Mouse (Mus musculus) midbrain, embryonic 13.5 days (tissue): ENCODE data around the gene Pou2f1. TPM values are rescaled to one million over a fixed set of nuclear protein-coding genes. Genes with fewer than 3 reads are reported as not detected.
A peak's percentile ranks its signal among the peaks of the same experiment; 100 is the strongest.

Experiments used
- ATAC-seq: fragments of 200-750 bp; cut with Nextera tagmentation; 2 replicates; pipeline ENCODE4 v1.8.0; 2017; ENCODE audit warnings: mild to moderate bottlenecking, moderate TSS enrichment, moderate library complexity
- H3K27ac ChIP-seq: fragments of 300-500 bp; sonication (generic); 2 replicates; pipeline ENCODE4 v1.5.1; 2015; ENCODE audit warnings: inconsistent platforms, mild to moderate bottlenecking, moderate library complexity
- H3K27me3 ChIP-seq: fragments of 300-500 bp; sonication (generic); 2 replicates; pipeline ENCODE4 v1.6.1; 2015; ENCODE audit warnings: mild to moderate bottlenecking, inconsistent platforms
- H3K36me3 ChIP-seq: fragments of 300-500 bp; sonication (generic); 2 replicates; pipeline ENCODE4 v1.6.1; 2015; ENCODE audit warnings: mild to moderate bottlenecking, inconsistent platforms
- H3K4me1 ChIP-seq: fragments of 300-500 bp; sonication (generic); replicated peaks from 2 replicates; pipeline ENCODE4 v1.6.1; 2015; ENCODE audit warnings: inconsistent platforms
- H3K4me2 ChIP-seq: fragments of 300-500 bp; sonication (generic); replicated peaks from 2 replicates; pipeline ENCODE4 v1.6.1; 2015; ENCODE audit warnings: moderate library complexity, mild to moderate bottlenecking, inconsistent platforms
- H3K4me3 ChIP-seq: fragments of 300-500 bp; sonication (generic); replicated peaks from 2 replicates; pipeline ENCODE4 v1.5.1; 2015; ENCODE audit warnings: mild to moderate bottlenecking, inconsistent platforms
- H3K9ac ChIP-seq: fragments of 300-500 bp; sonication (generic); replicated peaks from 2 replicates; pipeline ENCODE4 v1.6.1; 2015; ENCODE audit warnings: mild to moderate bottlenecking, inconsistent platforms
- H3K9me3 ChIP-seq: fragments of 300-500 bp; sonication (generic); 2 replicates; pipeline ENCODE4 v1.6.1; 2016; ENCODE audit warnings: mild to moderate bottlenecking, inconsistent platforms
- WGBS: fragments of 180-500 bp; shearing (Covaris S2); methylation state at CpG from one replicate; pipeline ENCODE4 v1.1.7; 2015; 5-methylcytosine and 5-hydroxymethylcytosine counted together
- polyA plus RNA-seq: library from polyadenylated mRNA; unstranded; fragments of >200 nt; fragmentation: Nextera tagmentation; extraction: Ambion mirVana; gene quantifications from 2 replicates; pipeline ENCODE4 v1.2.1, GENCODE M21; 2015

Pou2f1 gene
- polyA plus RNA-seq, 1 experiment from 2014 or later, result 27.7 TPM

DNA sequence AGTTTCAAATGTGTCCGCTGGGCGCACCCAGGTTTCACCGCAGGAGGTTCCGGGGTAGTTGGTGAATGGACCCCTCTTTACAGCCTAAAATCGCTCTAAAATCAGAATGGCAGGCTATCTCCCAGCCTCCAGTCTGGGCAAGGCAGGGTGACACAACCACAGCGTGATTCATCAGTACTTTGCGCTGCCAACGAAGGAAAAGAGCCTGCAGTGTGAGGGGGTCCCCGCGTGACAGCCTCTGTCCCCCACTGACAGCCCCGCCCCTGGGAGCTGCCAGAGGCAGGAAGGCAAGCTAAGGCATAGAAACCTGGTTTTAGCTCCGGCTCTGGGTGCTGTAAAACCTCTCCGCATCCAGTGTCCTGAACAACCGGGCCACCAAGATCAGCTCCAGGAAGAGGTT, 157.1 kb downstream of the Pou2f1 start:
- no peaks in the 10 kb centered on the region for H3K9me3 ChIP-seq
- ATAC-seq, result peak; percentile 31; the same call in 1 of the 2 replicates

DNA sequence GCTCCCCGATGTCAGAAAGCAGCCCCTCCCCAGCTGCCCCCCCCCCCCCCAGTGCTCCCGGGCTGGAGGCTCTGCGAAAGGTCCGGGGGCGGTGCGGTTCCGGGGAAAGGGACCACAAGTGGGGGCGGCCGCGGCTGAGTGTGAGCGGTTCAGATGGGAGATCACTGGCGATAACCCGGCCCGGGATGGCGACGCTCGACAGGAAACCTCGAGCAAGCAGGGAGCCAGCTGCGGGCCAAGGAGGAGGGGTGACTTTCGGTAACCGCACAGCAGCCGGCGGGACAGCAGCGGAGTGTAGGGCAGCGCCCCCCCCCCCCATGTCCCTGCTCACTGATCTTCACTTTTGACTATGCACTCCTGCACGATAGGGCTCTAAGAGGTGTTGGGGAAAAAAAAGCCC, 157.5 kb downstream of the Pou2f1 start:
- ATAC-seq, result peak; percentile 51
- Histone ChIP-seq H3K4me1 (peaks cover 26% of the 10 kb centered on the region), H3K4me2 (peak overlapping the region; percentile 95), H3K27ac (no peak overlapping the region), H3K9ac (peak overlapping the region; percentile 67), H3K4me3 (peak overlapping the region; percentile 46), H3K9me3 (no peaks in the 10 kb centered on the region), H3K36me3 (no peaks in the 10 kb centered on the region), H3K27me3 (peaks cover 68% of the 10 kb centered on the region)
- WGBS, result 0% methylated on average over 26 of the region's 26 CpGs

More for the DNA sequence above, 157.1 kb downstream of the Pou2f1 start:
- Histone ChIP-seq H3K4me2 (peak overlapping the region; percentile 95), H3K36me3 (no peaks in the 10 kb centered on the region), H3K9ac (peak overlapping the region; percentile 67), H3K4me1 (peaks cover 26% of the 10 kb centered on the region), H3K4me3 (peak overlapping the region; percentile 46), H3K27me3 (peaks cover 68% of the 10 kb centered on the region), H3K27ac (no peak overlapping the region)
- 11% methylated on average over 14 of the region's 14 CpGs for WGBS

DNA sequence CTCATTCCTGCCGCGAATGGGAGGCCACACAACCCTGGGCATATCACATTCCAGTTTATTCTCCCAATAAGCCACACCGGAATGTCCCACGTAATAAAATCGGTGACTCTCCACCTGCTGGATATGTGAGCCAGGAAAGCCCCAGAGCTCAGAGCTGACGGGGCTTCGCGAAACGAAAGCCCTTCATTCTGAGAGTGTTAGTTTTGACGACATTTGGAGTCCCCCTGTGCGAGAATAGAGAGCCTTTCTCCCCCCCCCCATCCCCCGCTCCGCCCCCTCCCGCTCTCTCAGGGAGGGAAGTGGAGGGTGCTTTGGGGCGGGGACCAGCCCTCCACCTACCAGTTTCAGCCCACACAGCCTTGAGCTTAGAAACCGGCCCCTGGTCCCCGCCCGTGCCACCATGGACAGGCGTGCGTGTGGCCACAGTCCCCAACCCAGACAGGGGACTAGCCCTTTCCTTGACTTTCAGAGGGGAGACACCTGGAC, 158.0 kb downstream of the Pou2f1 start:
- Histone ChIP-seq H3K9ac (peak overlapping the region; percentile 67), H3K4me2 (peak overlapping the region; percentile 95), H3K27me3 (peaks cover 68% of the 10 kb centered on the region), H3K4me3 (peak overlapping the region; percentile 46), H3K27ac (no peak overlapping the region), H3K9me3 (no peaks in the 10 kb centered on the region), H3K4me1 (peaks cover 26% of the 10 kb centered on the region), H3K36me3 (no peaks in the 10 kb centered on the region)
- peak; percentile 68 for ATAC-seq
- WGBS, result 2% methylated on average over 20 of the region's 20 CpGs

DNA sequence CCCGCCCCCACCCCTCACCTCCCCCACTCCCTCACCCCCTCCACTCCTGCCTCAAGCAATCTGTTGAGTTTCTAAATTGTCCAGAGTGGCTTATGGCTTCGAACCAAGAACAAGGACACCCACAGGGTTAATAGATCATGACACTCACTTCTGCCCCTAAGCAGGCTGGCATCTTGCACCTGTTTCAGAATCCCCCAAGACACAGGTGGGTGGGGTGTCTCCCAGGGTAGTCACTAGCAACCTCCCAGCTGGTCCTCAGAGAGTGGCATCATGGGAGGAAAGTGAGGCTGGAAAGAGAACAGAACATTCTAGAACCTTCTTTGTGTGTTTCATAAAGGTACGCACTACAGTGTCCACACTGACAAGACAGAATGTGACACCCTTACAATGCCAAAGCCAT, 158.9 kb downstream of the Pou2f1 start:
- Histone ChIP-seq H3K36me3 (no peaks in the 10 kb centered on the region), H3K4me2 (no peak overlapping the region), H3K27me3 (peaks cover 65% of the 10 kb centered on the region), H3K9ac (no peak overlapping the region), H3K4me3 (no peak overlapping the region), H3K27ac (no peak overlapping the region), H3K9me3 (no peaks in the 10 kb centered on the region), H3K4me1 (peaks cover 26% of the 10 kb centered on the region)
- 79% methylated on average over 3 of the region's 3 CpGs for WGBS
- no peak for ATAC-seq

DNA sequence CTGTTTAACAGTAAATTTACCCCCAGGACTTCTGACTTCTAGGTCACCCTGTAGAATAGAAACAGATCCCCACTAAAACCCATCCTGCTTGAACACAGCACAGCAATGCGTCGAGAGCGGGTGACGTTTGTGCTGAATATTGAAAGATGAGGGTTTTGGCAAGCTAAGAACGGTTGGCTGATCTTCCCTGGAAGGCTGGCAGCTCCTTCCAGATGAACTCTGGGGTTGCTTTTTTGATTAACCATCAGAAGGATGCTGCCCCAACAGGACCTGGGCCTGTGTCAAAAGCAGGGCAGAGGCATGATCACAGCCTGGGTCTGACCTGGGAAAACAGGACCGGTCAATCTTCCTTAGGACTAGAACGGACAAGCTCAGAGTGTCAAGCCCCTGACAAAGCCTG, 160.3 kb downstream of the Pou2f1 start:
- 0 out of 2 replicates have a peak overlapping the region, but pooled peaks have one; percentile 12 for H3K9ac ChIP-seq
- H3K27me3 ChIP-seq, result peaks cover 56% of the 10 kb centered on the region
- peaks cover 39% of the 10 kb centered on the region for H3K4me1 ChIP-seq
- H3K36me3 ChIP-seq, result no peaks in the 10 kb centered on the region
- no peak overlapping the region for H3K27ac ChIP-seq
- ATAC-seq, result no peak
- WGBS, result 63% methylated on average over 7 of the region's 7 CpGs
- H3K9me3 ChIP-seq, result no peaks in the 10 kb centered on the region
- no peak overlapping the region for H3K4me2 ChIP-seq
- no peak overlapping the region for H3K4me3 ChIP-seq

DNA sequence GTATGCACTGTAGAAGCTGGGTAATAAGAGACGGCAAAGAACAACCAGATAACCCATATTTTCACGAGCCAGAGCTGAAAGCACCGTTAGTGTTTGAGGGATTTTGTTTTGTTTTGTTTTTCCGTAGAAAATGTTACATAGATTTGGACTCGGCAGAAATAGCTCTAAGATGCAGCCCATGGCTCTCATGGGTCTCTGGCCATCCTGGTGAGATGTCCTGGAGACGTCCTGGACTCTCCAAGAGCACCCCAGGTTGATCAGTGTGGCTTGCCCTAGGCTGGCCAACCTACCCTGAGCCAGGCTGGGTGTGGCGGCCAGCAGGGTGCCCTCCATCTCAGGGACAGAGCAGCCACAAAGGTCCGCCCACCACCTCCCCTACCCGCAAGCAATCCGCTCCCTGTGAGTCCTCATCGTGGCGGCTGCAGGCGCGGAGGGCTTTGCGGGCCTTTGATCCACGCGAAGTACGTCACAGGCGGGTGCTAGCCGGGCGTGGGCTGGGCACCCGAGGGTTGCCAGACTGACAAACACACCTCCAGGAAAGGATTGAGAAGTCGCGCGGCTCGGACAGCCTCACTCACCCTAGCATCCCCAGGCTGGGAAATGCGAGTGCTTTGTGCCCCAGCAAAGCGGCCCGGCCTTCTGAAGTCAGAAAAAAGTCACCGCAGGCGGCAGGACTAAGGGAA, 161.8 kb downstream of the Pou2f1 start:
- Histone ChIP-seq H3K27me3 (peaks cover 46% of the 10 kb centered on the region), H3K9me3 (no peaks in the 10 kb centered on the region), H3K4me2 (peak overlapping the region; percentile 60), H3K9ac (peak overlapping the region; percentile 65), H3K4me3 (peak overlapping the region; percentile 37), H3K36me3 (no peaks in the 10 kb centered on the region), H3K27ac (0 out of 2 replicates have a peak overlapping the region, but pooled peaks have one; percentile 4), H3K4me1 (peaks cover 51% of the 10 kb centered on the region)
- 10% methylated on average over 31 of the region's 31 CpGs for WGBS
- 0 out of 2 replicates have a peak, but pooled peaks have one; percentile 46 for ATAC-seq

DNA sequence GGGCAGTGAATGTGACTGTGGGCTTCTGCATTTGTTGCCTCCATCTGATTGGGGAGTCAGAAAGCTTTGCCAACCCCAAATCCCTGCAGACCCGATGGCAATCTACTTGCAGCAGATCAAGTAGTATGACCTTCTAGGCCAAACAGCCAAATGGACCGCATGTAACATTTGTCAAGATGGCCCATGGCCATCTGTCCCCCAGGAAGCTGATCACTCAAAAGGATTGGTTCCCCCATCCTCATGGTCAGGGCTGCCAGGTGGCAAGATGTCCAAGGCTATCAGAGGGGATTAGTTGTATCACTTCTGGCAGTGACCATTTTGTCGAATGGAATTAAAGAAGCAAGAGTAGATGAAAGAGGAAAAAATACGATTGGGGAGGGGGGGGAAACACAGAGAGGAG, 163.3 kb downstream of the Pou2f1 start:
- Histone ChIP-seq H3K4me2 (no peak overlapping the region), H3K9me3 (no peaks in the 10 kb centered on the region), H3K27ac (no peak overlapping the region), H3K4me1 (peaks cover 45% of the 10 kb centered on the region), H3K27me3 (peaks cover 39% of the 10 kb centered on the region), H3K36me3 (no peaks in the 10 kb centered on the region), H3K9ac (no peak overlapping the region), H3K4me3 (no peak overlapping the region)
- ATAC-seq, result no peak
- 62% methylated on average over 4 of the region's 4 CpGs for WGBS

DNA sequence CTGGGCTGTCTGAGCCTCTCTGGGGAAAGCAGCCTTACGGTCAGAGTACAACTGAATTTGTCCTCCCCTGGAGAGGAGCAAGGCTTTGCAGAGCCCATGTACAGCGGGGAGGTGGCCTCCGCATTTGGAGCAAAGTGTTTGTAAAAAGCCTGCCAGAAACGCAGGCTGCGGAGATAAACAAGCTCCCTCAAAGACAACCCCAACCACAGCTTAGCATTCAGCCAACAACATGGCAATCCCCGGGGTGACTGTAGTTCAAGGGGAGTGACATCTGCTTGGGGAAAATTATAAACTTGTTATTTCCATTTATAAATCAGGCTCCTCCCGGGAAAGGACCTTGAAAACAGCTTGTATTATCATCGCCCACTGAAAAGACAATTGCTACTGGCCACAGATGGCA, 164.9 kb downstream of the Pou2f1 start:
- H3K4me3 ChIP-seq, result no peak overlapping the region
- WGBS, result 21% methylated on average over 8 of the region's 8 CpGs
- peaks cover 25% of the 10 kb centered on the region for H3K27me3 ChIP-seq
- H3K9ac ChIP-seq, result no peak overlapping the region
- H3K9me3 ChIP-seq, result no peaks in the 10 kb centered on the region
- no peak overlapping the region; the same call in 1 of the 2 replicates for H3K4me2 ChIP-seq
- peak overlapping the region; percentile 68 for H3K27ac ChIP-seq
- no peak for ATAC-seq
- no peaks in the 10 kb centered on the region for H3K36me3 ChIP-seq
- peaks cover 58% of the 10 kb centered on the region for H3K4me1 ChIP-seq

DNA sequence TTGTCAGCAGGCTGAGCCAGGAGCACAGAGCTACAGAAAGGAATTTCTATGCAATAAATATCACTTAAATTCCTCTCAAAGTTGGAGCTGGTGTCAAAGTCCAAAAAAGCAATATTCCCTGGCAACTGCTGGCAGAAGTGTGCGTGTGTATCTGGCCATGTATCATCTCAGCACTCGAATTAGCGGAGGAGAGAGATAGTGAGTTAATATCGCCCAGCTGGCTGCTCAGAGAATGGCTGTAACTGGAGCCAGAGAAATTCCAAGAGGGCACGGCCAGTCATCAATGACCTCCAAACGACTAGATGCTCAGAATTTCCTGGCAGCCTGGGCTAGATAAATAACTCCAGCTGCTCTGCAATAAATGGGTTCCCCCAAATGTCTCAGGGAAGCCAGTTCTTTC, 166.0 kb downstream of the Pou2f1 start:
- Histone ChIP-seq H3K27me3 (peaks cover 18% of the 10 kb centered on the region), H3K9ac (no peak overlapping the region), H3K36me3 (no peaks in the 10 kb centered on the region), H3K4me3 (no peak overlapping the region), H3K4me2 (no peak overlapping the region), H3K27ac (peak overlapping the region; percentile 25; the same call in 1 of the 2 replicates), H3K9me3 (no peaks in the 10 kb centered on the region), H3K4me1 (peaks cover 58% of the 10 kb centered on the region)
- ATAC-seq, result no peak
- WGBS, result 37% methylated on average over 6 of the region's 6 CpGs

DNA sequence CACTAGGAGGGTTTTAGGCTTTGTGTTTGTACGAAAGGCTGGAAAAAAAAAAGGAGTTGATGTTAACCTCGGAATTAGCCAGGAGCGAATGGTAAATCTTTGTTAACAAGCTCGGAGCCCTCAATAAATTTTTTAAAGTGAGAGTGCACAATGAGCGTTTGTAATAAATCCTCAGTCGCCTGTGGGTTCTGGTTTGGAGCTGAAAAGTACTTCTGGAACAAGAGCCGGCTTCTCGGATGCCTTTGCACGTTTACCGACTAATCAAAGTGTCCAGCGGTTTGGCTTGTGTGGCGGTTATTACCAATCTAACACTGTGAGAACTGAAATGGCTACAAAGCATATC, 167.9 kb downstream of the Pou2f1 start:
- peak overlapping the region; percentile 46; the same call in 1 of the 2 replicates for H3K9ac ChIP-seq
- H3K27ac ChIP-seq, result peak overlapping the region; percentile 84
- peak overlapping the region; percentile 52 for H3K4me2 ChIP-seq
- H3K4me3 ChIP-seq, result peak overlapping the region; percentile 25
- peaks cover 49% of the 10 kb centered on the region for H3K4me1 ChIP-seq
- no peak for ATAC-seq
- H3K9me3 ChIP-seq, result no peaks in the 10 kb centered on the region
- 17% methylated on average over 12 of the region's 12 CpGs for WGBS
- H3K27me3 ChIP-seq, result peaks cover 10% of the 10 kb centered on the region
- H3K36me3 ChIP-seq, result no peaks in the 10 kb centered on the region

DNA sequence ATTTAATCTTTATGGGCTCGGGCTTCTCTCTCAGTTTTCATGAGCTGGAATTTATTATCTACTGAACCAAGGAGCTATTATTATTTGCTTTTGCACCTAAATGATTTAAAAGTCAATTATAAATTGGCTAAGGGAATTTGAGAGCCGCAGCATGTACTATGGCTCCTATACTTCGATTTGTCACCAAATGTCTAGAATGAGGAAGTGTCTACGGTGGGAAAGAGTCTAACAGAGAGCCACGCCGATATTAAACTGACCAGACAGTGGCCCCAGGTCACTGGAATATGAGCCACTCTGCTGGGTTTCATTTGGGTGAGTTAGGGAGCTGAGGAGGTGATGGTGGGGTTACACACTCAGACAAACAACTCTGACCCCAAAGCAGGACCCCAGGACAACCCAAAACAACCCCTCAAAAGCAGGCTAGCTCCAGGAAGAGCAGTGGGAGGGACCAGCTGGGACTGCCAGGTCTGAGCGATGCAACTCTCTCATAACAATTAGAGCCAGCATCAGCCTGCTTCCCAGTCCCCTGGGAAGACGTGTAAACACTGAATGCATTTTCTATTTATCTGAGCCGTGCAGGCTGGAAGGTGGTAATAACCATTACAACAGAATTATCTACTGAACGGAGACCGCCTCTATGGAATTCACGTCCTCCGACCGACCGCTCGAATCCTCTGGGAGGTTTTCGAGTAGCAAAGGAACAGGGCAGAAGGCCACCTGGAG, 168.4 kb downstream of the Pou2f1 start:
- WGBS, result 17% methylated on average over 17 of the region's 17 CpGs
- Histone ChIP-seq H3K4me2 (peak overlapping the region; percentile 52), H3K27me3 (peaks cover 9% of the 10 kb centered on the region), H3K36me3 (no peaks in the 10 kb centered on the region), H3K9ac (peak overlapping the region; percentile 46; the same call in 1 of the 2 replicates), H3K4me3 (peak overlapping the region; percentile 25), H3K4me1 (peaks cover 49% of the 10 kb centered on the region), H3K9me3 (no peaks in the 10 kb centered on the region), H3K27ac (peak overlapping the region; percentile 84)
- peak; percentile 89 for ATAC-seq

DNA sequence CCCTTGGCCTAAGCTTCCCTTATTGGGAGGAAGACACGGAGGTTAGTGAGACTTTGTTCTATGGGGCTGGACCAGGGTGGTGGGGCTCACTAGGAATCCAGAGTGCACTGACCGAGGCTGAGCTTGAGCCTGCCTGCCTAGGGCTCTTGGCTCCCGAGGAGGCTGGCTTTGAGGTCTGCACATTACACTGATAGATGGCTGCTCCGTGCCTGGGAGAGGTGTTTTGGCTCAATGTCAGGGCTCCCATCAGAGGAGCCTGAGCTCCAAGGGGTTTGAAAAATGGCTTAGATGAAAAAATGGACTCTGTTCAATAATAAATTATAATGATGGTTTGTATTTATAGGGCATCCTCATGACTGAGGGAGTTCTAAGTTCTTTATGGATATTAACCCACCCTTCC, 169.2 kb downstream of the Pou2f1 start:
- peaks cover 7% of the 10 kb centered on the region for H3K27me3 ChIP-seq
- H3K4me3 ChIP-seq, result no peak overlapping the region
- H3K4me1 ChIP-seq, result peaks cover 48% of the 10 kb centered on the region
- H3K4me2 ChIP-seq, result no peak overlapping the region
- no peaks in the 10 kb centered on the region for H3K9me3 ChIP-seq
- peak overlapping the region; percentile 63 for H3K27ac ChIP-seq
- WGBS, result 34% methylated on average over 4 of the region's 4 CpGs
- ATAC-seq, result 0 out of 2 replicates have a peak, but pooled peaks have one; percentile 21
- no peaks in the 10 kb centered on the region for H3K36me3 ChIP-seq
- H3K9ac ChIP-seq, result no peak overlapping the region
